Mouse (Mus musculus) hindbrain, embryonic 13.5 days (tissue): Measurements from ENCODE around the gene Gnai1. TPM values are rescaled to one million over a fixed set of nuclear protein-coding genes. Genes with fewer than 3 reads are reported as not detected.

ENCODE experiments used
- ATAC-seq: fragments of 200-750 bp; cut with Nextera tagmentation; 2 replicates; pipeline ENCODE4 v1.8.0; 2017; ENCODE audit warnings: moderate TSS enrichment; ENCODE audit not compliant: low FRiP score
- H3K27ac ChIP-seq: fragments of 300-500 bp; sonication (generic); 2 replicates; pipeline ENCODE4 v1.5.1; 2015; ENCODE audit warnings: inconsistent platforms, mild to moderate bottlenecking, moderate library complexity
- H3K27me3 ChIP-seq: fragments of 300-500 bp; sonication (generic); 2 replicates; pipeline ENCODE4 v1.6.1; 2015; ENCODE audit warnings: mild to moderate bottlenecking, inconsistent platforms
- H3K36me3 ChIP-seq: fragments of 300-500 bp; sonication (generic); 2 replicates; pipeline ENCODE4 v1.6.1; 2015; ENCODE audit warnings: mild to moderate bottlenecking, inconsistent platforms
- H3K4me1 ChIP-seq: fragments of 300-500 bp; sonication (generic); replicated peaks from 2 replicates; pipeline ENCODE4 v1.6.1; 2015; ENCODE audit warnings: inconsistent platforms
- H3K4me2 ChIP-seq: fragments of 300-500 bp; sonication (generic); 2 replicates; pipeline ENCODE4 v1.6.1; 2015; ENCODE audit warnings: inconsistent platforms, mild to moderate bottlenecking, moderate library complexity
- H3K4me3 ChIP-seq: fragments of 300-500 bp; sonication (generic); 2 replicates; pipeline ENCODE4 v1.5.1; 2015; ENCODE audit warnings: mild to moderate bottlenecking, inconsistent platforms
- H3K9ac ChIP-seq: fragments of 300-500 bp; sonication (generic); 2 replicates; pipeline ENCODE4 v1.6.1; 2015; ENCODE audit warnings: mild to moderate bottlenecking, inconsistent platforms
- H3K9me3 ChIP-seq: fragments of 300-500 bp; sonication (generic); 2 replicates; pipeline ENCODE4 v1.6.1; 2016; ENCODE audit warnings: inconsistent platforms
- WGBS: fragments of 180-500 bp; shearing (Covaris S2); methylation state at CpG from one replicate; pipeline ENCODE4 v1.1.7; 2015; 5-methylcytosine and 5-hydroxymethylcytosine counted together
- polyA plus RNA-seq: library from polyadenylated mRNA; unstranded; fragments of >200 nt; fragmentation: Nextera tagmentation; extraction: Ambion mirVana; gene quantifications from 2 replicates; pipeline ENCODE4 v1.2.1, GENCODE M21; 2015

Gene Gnai1
- polyA plus RNA-seq, 1 experiment from 2014 or later, result 45.6 TPM

DNA sequence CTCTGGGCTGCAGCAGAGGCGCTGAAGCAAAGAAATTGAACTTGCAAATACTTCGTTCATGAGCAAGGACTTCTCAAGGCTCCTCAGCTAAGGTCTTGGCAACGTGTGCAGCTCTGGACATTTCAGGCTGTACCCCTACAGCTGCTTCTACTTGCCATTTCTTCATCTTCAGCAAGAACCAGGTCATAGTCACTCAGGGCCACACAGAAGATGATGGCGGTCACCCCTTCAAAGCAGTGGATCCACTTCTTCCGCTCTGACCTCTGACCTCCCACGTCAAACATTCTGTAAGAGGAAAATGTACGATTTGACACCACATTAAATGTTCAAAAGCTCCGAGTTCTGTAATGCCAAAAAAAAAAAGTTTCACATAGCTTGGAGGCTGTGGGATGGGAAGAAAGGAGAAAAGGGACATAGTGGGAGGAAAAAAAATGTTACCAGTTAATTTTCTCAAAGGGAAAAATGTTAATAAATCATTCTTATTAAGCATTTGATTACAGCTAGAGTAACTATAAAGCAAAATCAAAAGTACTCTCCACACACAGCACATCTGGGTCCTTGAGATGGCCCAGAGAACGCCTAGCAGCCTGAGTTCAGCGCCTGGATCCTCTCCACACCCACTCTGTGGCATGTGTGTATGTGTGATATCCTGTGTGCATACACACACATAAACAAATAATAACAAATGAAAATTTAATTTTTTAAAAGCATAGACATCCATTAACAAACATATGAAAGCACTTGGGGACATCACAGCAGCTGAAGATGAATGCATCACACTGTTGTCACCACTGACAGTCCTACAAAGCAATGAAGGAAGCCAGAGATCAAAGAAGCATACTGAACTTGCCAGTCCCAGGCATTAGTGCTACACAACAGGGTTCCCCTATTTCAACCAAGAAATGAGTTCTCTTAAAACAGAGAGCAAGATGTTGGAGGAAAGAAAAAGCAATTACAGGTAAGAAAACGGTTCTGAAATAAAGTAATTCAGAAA is 86.6 kb downstream of the Gnai1 start:
- H3K4me1 ChIP-seq, result no peaks in the 10 kb centered on the region
- ATAC-seq, result no peak
- WGBS, result 88% methylated on average over 11 of the region's 11 CpGs

DNA sequence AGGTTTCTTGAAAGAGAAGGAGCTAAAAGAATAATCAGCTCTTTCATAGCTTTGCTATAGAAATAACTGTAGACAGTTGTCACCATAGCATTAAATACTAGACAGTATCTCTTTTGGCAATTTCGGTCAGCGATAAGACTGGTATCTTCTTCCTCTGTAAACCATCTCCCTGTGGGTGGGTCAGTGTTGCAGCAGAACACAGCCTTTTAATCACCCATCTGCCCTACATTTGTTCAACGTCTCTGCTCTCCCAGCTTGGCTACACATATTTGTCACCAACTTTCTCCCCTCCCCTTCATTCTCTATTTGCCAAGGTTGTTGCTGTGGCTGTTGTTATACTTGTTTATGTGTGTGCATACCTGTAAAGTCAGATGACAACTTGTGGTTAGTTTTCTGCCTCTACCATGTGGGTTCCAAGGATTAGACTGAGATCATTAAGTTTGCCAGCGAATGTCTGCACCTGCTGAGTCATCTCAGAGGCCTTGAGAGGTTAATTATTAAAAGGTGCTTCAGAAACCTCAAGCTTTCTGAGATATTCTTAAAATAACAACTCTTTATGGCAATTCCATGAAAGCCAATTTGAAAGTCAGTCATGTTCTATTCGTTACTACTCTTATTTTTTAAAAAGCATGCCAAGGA is 109.7 kb downstream of the Gnai1 start:
- Histone ChIP-seq H3K9ac (no peak overlapping the region), H3K4me1 (no peaks in the 10 kb centered on the region), H3K27ac (no peak overlapping the region), H3K4me3 (no peak overlapping the region), H3K27me3 (no peaks in the 10 kb centered on the region), H3K9me3 (0 out of 2 replicates have a peak, but pooled peaks cover 6% of the 10 kb centered on the region), H3K36me3 (no peaks in the 10 kb centered on the region), H3K4me2 (no peak overlapping the region)
- ATAC-seq, result no peak
- 87% methylated on average over 5 of the region's 5 CpGs for WGBS

More for the DNA sequence above, 86.6 kb downstream of the Gnai1 start:
- no peak overlapping the region for H3K27ac ChIP-seq
- no peak overlapping the region for H3K4me3 ChIP-seq
- peaks cover 16% of the 10 kb centered on the region for H3K36me3 ChIP-seq
- H3K9me3 ChIP-seq, result no peaks in the 10 kb centered on the region
- no peak overlapping the region for H3K4me2 ChIP-seq
- H3K9ac ChIP-seq, result no peak overlapping the region
- no peaks in the 10 kb centered on the region for H3K27me3 ChIP-seq

DNA sequence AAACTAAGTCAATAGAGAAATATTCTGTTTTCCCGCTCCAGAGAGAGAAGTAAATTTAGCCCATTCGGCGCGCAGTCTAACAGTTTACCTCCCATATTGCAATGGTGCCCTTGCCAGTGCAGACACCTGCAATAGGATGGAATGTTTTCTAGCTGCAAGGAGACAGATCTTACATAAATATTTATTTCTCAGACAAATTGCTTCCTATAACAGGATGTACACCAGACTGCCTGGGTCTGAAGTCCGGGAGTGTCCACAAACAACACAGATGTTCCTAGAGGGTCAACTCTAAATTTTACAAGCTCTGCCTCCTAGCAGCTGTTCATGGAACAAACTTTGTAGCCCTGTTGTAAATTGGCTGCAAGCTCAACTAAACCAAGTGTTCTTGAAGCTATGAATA is 111.0 kb downstream of the Gnai1 start:
- Histone ChIP-seq H3K9me3 (0 out of 2 replicates have a peak, but pooled peaks cover 6% of the 10 kb centered on the region), H3K4me1 (no peaks in the 10 kb centered on the region), H3K4me3 (no peak overlapping the region), H3K27me3 (no peaks in the 10 kb centered on the region), H3K27ac (no peak overlapping the region), H3K36me3 (no peaks in the 10 kb centered on the region), H3K4me2 (no peak overlapping the region), H3K9ac (no peak overlapping the region)
- no peak for ATAC-seq
- WGBS, result 93% methylated on average over 5 of the region's 5 CpGs

DNA sequence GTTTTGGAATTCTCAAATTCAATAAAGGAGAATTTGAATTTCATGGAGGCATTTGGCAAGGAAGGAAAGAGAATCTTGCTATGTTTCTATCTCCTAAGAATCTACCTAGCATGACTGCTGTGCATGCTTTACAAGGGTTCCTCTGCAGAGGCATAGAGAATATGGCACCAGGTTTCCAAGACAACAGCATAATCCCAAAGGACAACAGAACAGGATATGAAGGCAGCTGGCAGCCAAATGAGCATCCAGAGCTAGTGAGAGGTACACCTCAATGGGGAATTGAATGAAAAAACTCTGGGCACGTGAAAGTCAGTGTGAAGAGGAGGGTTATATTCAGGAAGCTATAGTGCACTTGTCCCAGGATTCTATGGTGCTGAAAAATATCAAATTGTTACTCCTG is 130.8 kb downstream of the Gnai1 start:
- ATAC-seq, result no peak
- H3K27me3 ChIP-seq, result no peaks in the 10 kb centered on the region
- H3K9ac ChIP-seq, result no peak overlapping the region
- no peaks in the 10 kb centered on the region for H3K4me1 ChIP-seq
- no peaks in the 10 kb centered on the region for H3K36me3 ChIP-seq
- WGBS, result 45% methylated on average over 1 of the region's 1 CpGs
- no peak overlapping the region for H3K4me3 ChIP-seq
- no peak overlapping the region for H3K27ac ChIP-seq
- H3K9me3 ChIP-seq, result no peaks in the 10 kb centered on the region
- H3K4me2 ChIP-seq, result no peak overlapping the region

DNA sequence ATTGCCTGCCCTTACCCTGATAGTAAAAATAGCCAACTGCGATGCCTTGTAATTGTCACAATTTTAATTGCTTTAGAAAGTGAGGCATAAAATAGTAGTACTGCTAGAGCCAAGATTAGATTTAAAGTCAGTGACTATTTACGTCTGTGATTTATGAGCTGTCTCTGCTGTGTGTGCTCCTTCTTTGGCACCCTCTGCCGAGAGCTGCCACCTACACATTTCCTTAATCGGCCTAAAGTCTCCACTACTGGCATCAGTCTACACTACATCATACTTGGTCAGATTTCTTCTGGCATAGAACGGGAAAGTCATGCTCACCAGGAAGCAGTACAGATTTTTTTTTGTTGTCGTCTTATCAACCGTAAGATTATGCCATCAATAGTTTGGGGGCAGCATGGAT is 131.3 kb downstream of the Gnai1 start:
- Histone ChIP-seq H3K36me3 (no peaks in the 10 kb centered on the region), H3K27ac (no peak overlapping the region), H3K9ac (no peak overlapping the region), H3K9me3 (no peaks in the 10 kb centered on the region), H3K27me3 (no peaks in the 10 kb centered on the region), H3K4me1 (no peaks in the 10 kb centered on the region), H3K4me3 (no peak overlapping the region), H3K4me2 (no peak overlapping the region)
- 81% methylated on average over 7 of the region's 7 CpGs for WGBS
- no peak for ATAC-seq

DNA sequence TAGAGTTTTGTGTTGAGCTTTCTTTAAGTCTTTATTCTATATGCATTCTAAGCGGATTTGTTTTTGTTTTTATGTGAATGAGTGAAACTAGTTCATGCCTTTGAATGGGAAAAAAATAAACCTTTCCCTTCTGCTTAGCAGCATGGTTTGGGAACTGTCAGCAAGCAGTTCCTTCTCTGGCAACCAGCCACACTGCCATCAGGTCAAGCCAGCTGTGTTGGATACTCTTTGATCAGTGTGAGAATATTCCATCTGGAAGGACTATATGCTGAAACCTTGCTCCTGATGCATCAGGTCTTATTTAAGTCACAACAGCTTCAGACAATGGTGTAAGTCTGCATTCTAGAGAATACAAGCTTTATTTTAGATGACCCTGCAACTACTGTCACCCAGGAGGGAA is 139.3 kb downstream of the Gnai1 start:
- no peaks in the 10 kb centered on the region for H3K9me3 ChIP-seq
- WGBS, result 40% methylated on average over 1 of the region's 1 CpGs
- no peaks in the 10 kb centered on the region for H3K4me1 ChIP-seq
- no peak overlapping the region for H3K27ac ChIP-seq
- H3K36me3 ChIP-seq, result no peaks in the 10 kb centered on the region
- no peak overlapping the region for H3K4me2 ChIP-seq
- no peaks in the 10 kb centered on the region for H3K27me3 ChIP-seq
- no peak overlapping the region for H3K9ac ChIP-seq
- H3K4me3 ChIP-seq, result no peak overlapping the region
- ATAC-seq, result no peak

DNA sequence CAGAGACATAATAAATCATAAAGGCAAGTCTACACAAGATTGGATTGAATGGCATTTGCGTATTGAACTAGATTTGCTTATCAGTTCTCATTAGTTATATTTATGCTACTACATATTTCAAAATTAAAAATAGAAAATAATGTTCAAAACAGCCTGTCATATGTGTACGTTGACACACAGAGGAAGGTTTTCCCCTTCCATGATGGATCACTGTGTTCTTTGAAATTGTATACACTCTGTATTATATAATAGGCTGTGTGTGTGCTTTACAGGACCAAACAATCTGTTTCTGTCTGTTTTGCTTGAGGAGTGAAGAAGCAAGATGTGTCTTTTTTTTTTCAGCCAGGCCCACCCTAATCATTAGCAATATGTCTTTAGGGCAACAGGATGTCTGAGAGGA is 141.9 kb downstream of the Gnai1 start:
- WGBS, result 90% methylated on average over 2 of the region's 2 CpGs
- H3K27me3 ChIP-seq, result no peaks in the 10 kb centered on the region
- no peak overlapping the region for H3K9ac ChIP-seq
- no peaks in the 10 kb centered on the region for H3K4me1 ChIP-seq
- ATAC-seq, result no peak
- H3K4me3 ChIP-seq, result no peak overlapping the region
- H3K9me3 ChIP-seq, result no peaks in the 10 kb centered on the region
- H3K36me3 ChIP-seq, result no peaks in the 10 kb centered on the region
- H3K4me2 ChIP-seq, result no peak overlapping the region
- H3K27ac ChIP-seq, result no peak overlapping the region

DNA sequence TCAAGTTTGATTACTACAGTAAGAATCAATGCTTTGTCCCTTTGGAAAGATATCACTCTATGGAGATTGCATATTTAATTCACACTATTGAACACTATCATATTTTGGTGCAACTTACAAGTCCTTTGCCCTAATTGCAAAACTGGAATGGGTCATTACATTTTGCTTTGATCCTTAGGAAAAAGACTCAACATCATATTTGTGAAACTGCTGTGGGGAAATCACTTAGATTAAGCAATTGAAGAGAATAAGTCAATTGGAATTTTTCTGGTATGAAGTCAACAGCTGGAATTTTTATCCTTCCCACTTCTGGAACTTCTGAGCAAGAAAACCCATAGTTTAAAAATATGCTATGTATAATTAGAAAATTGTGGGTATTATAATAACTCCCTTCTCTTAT is 142.3 kb downstream of the Gnai1 start:
- no peak overlapping the region for H3K9ac ChIP-seq
- H3K36me3 ChIP-seq, result no peaks in the 10 kb centered on the region
- H3K4me2 ChIP-seq, result no peak overlapping the region
- H3K9me3 ChIP-seq, result no peaks in the 10 kb centered on the region
- no peaks in the 10 kb centered on the region for H3K27me3 ChIP-seq
- no peaks in the 10 kb centered on the region for H3K4me1 ChIP-seq
- no peak for ATAC-seq
- no peak overlapping the region for H3K4me3 ChIP-seq
- no peak overlapping the region for H3K27ac ChIP-seq
